In genomic region chr16:5093285-5093684, GRCm38 (mm10) we compare ENCODE assay signal across 30 mouse cellular contexts. TPM values are rescaled to one million over a fixed set of nuclear protein-coding genes. Genes with fewer than 3 reads are reported as not detected.
DNase-seq lines count a peak whose midpoint lies in the region; ATAC-seq lines count a peak whose summit lies in the region.
"Had no signal": no experiment of that assay in that cellular context is flagged by ENCODE, and none has a peak within 500 bp of the region (broad histone marks: within the 10 kb centered on the region; RNA-seq: fewer than 3 reads in every experiment).

No protein-coding gene starts in this region.

- WGBS in kidney, embryonic 16.5 days, result 77% methylated on average over 5 of the region's 5 CpGs

- no peak overlapping the region for H3K27ac ChIP-seq in kidney, embryonic 16.5 days (ENCODE audit: low read length)
- H3K27ac ChIP-seq: embryonic facial prominence, embryonic 15.5 days; heart, adult 2 months; heart, embryonic 13.5 days; hindbrain, embryonic 12.5 days; left cerebral cortex, adult 2 months; limb, embryonic 15.5 days; liver, embryonic 14.5 days; midbrain, embryonic 13.5 days had no signal

- 0 out of 2 replicates have a peak, but pooled peaks cover 2% of the 10 kb centered on the region for H3K36me3 ChIP-seq in kidney, embryonic 16.5 days (ENCODE audit: insufficient read depth, low read length)

- H3K27me3 ChIP-seq in kidney, embryonic 16.5 days (ENCODE audit: insufficient read depth, low read length), result no peaks in the 10 kb centered on the region
- H3K27me3 ChIP-seq: CH12.LX; embryonic facial prominence, embryonic 15.5 days; heart, embryonic 13.5 days; hindbrain, embryonic 12.5 days; limb, embryonic 15.5 days; midbrain, embryonic 13.5 days had no signal

- no peak for ATAC-seq in kidney, embryonic 16.5 days (ENCODE audit: low FRiP score, low TSS enrichment)
- no peak for ATAC-seq in frontal cortex, adult (ENCODE audit: low TSS enrichment)
- ATAC-seq: activated CD4-positive, CD25-positive, alpha-beta regulatory T cell, adult 4 months; forebrain, embryonic 16.5 days; intestine, postnatal 0 days; midbrain, embryonic 13.5 days had no signal

- no peak overlapping the region for H3K4me2 ChIP-seq in kidney, embryonic 16.5 days (replicated peaks; ENCODE audit: low read depth, low read length)
- H3K4me2 ChIP-seq: embryonic facial prominence, embryonic 15.5 days; heart, embryonic 13.5 days; hindbrain, embryonic 12.5 days; limb, embryonic 15.5 days; midbrain, embryonic 13.5 days had no signal

- no peak overlapping the region for H3K4me3 ChIP-seq in kidney, embryonic 16.5 days (ENCODE audit: low read length)
- H3K4me3 ChIP-seq: embryonic facial prominence, embryonic 15.5 days; heart, adult 2 months; heart, embryonic 13.5 days; hindbrain, embryonic 12.5 days; left cerebral cortex, adult 2 months; limb, embryonic 15.5 days; megakaryocyte, embryonic 14.5 days; midbrain, embryonic 13.5 days had no signal

- no peak overlapping the region for H3K9ac ChIP-seq in kidney, embryonic 16.5 days (replicated peaks; ENCODE audit: low read length)
- H3K9ac ChIP-seq: embryonic facial prominence, embryonic 15.5 days; heart, embryonic 13.5 days; hindbrain, embryonic 12.5 days; limb, embryonic 15.5 days; liver, embryonic 14.5 days; midbrain, embryonic 13.5 days had no signal

- peak; percentile 24 for DNase-seq in kidney, adult 18-20 months
- DNase-seq in spleen, postnatal 36 days (ENCODE audit: low spot score in 2 of 2), result peak; percentile 16 to 26
- DNase-seq in spleen, postnatal 4 days (ENCODE audit: low spot score in 2 of 2), result no peak
- peak; percentile 32 to 51 for DNase-seq in kidney, postnatal 25 days
- no peak for DNase-seq in frontal cortex, postnatal 36 days (ENCODE audit: low spot score in 2 of 2)
- DNase-seq: adrenal gland, postnatal 10 days; cerebellum, adult 18-20 months; cerebellum, postnatal 14 days; embryo, embryonic 11 days; gastrocnemius, postnatal 25 days; heart, adult 2 months; heart, postnatal 14 days; layer of hippocampus, adult 9-11 months; lung, postnatal 14 days; thymus, postnatal 14 days had no signal

- H3K9me3 ChIP-seq in kidney, embryonic 16.5 days (ENCODE audit: low read length), result no peaks in the 10 kb centered on the region
- H3K9me3 ChIP-seq: embryonic facial prominence, embryonic 15.5 days; G1E; heart, embryonic 13.5 days; hindbrain, embryonic 12.5 days; limb, embryonic 15.5 days; megakaryocyte, embryonic 14.5 days; midbrain, embryonic 13.5 days had no signal

- H3K4me1 ChIP-seq in kidney, embryonic 16.5 days (ENCODE audit: insufficient read depth, low read length), result no peaks in the 10 kb centered on the region
- H3K4me1 ChIP-seq: embryonic facial prominence, embryonic 15.5 days; hindbrain, embryonic 12.5 days; limb, embryonic 15.5 days; midbrain, embryonic 13.5 days had no signal

RNA-seq across cellular contexts. Expression of gene Ppl, which starts 38.9 kb away (rescaled TPM):
- polyA plus RNA-seq in kidney, embryonic 16.5 days (2015; fragmentation: Nextera tagmentation; extraction: Ambion mirVana), result 3.2 and 3.4 TPM in 2 replicates
- polyA plus RNA-seq: G1E had no signal

RNA-seq across cellular contexts. Expression of gene Ubn1, which starts 43.4 kb away (rescaled TPM):
- polyA plus RNA-seq in kidney, embryonic 16.5 days (2015; fragmentation: Nextera tagmentation; extraction: Ambion mirVana), result 17.4 and 20.2 TPM in 2 replicates

RNA-seq across cellular contexts. Expression of gene Glyr1, which starts 43.6 kb away (rescaled TPM):
- 172 and 176 TPM in 2 replicates for polyA plus RNA-seq in kidney, embryonic 16.5 days (2015; fragmentation: Nextera tagmentation; extraction: Ambion mirVana)

RNA-seq across cellular contexts. Expression of gene Sec14l5, which starts 53.6 kb away (rescaled TPM):
- 0.06 and 0.09 TPM in 2 replicates for polyA plus RNA-seq in kidney, embryonic 16.5 days (2015; fragmentation: Nextera tagmentation; extraction: Ambion mirVana)
- polyA plus RNA-seq: activated CD4-positive, CD25-positive, alpha-beta regulatory T cell, adult 4 months; G1E; intestine, postnatal 0 days had no signal

Comparison
In these comparisons a context has a peak if more than half of its experiments do, and no peak if none do; other contexts are left out.
1. DNase-seq: peak in kidney, adult 18-20 months (single experiment), spleen, postnatal 36 days (2 of 2) and kidney, postnatal 25 days (2 of 2); none in spleen, postnatal 4 days (0 of 2) and frontal cortex, postnatal 36 days (0 of 2).